Mouse (Mus musculus): Measurements from ENCODE around the gene Adgrl2.

GRCm38 (mm10) chr3:148963381-148964044 is 26.8 kb downstream of the Adgrl2 start:
- TF ChIP-seq POLR2A (IDR thresholded peaks at IDR 0.05; ENCODE audit: borderline replicate concordance, extremely low read depth, low read depth, low read length), result no peak
- TF ChIP-seq CTCF (IDR thresholded peaks at IDR 0.05; ENCODE audit: insufficient read depth, low read length), result no peak

Measured in lung, adult 2 months (tissue).